Mouse (Mus musculus): ENCODE results near the gene Gpr1. TPM values are rescaled to one million over a fixed set of nuclear protein-coding genes. Genes with fewer than 3 reads are reported as not detected.
A peak's percentile ranks its signal among the peaks of the same experiment; 100 is the strongest.

The Gpr1 gene
- polyA plus RNA-seq, 1 experiment from 2014 or later = 0.33 TPM

- Histone ChIP-seq H3K9me3 (no peaks in the 10 kb centered on the region), H3K27ac (replicated peaks) (peak overlapping the region; percentile 58), H3K27me3 (peaks cover 46% of the 10 kb centered on the region), H3K4me2 (replicated peaks) (peak overlapping the region; percentile 56), H3K9ac (replicated peaks) (peak overlapping the region; percentile 36; the same call in 1 of the 2 replicates), H3K4me3 (peak overlapping the region; percentile 35), H3K36me3 (no peaks in the 10 kb centered on the region), H3K4me1 (peaks cover 10% of the 10 kb centered on the region)
- 3% methylated on average over 44 of the region's 44 CpGs for WGBS
- ATAC-seq (replicated peaks) = no peak
These were observed 34.1 kb upstream of the Gpr1 start for GRCm38 (mm10) chr1:63248360-63248851.

GRCm38 (mm10) chr1:63247831-63248359 lies 33.6 kb upstream of the Gpr1 start:
- WGBS = under 1% methylated on average over 18 of the region's 18 CpGs
- peaks cover 44% of the 10 kb centered on the region for H3K27me3 ChIP-seq

GRCm38 (mm10) chr1:63246862-63247521 lies 32.6 kb upstream of the Gpr1 start:
- ATAC-seq (replicated peaks) = peak; percentile 74
- Histone ChIP-seq H3K9me3 (no peaks in the 10 kb centered on the region), H3K4me1 (peaks cover 10% of the 10 kb centered on the region), H3K4me2 (replicated peaks) (peak overlapping the region; percentile 56), H3K9ac (replicated peaks) (no peak overlapping the region), H3K4me3 (peak overlapping the region; percentile 23), H3K36me3 (no peaks in the 10 kb centered on the region), H3K27me3 (peaks cover 42% of the 10 kb centered on the region), H3K27ac (replicated peaks) (no peak overlapping the region)
- 2% methylated on average over 16 of the region's 16 CpGs for WGBS

More at GRCm38 (mm10) chr1:63247831-63248359, 33.6 kb upstream of the Gpr1 start:
- Histone ChIP-seq H3K4me2 (replicated peaks) (peak overlapping the region; percentile 56), H3K4me3 (peak overlapping the region; percentile 35), H3K36me3 (no peaks in the 10 kb centered on the region), H3K4me1 (peaks cover 10% of the 10 kb centered on the region), H3K9me3 (no peaks in the 10 kb centered on the region), H3K9ac (replicated peaks) (peak overlapping the region; percentile 36; the same call in 1 of the 2 replicates), H3K27ac (replicated peaks) (peak overlapping the region; percentile 58)
- no peak for ATAC-seq (replicated peaks)

GRCm38 (mm10) chr1:63243854-63244253 lies 29.5 kb upstream of the Gpr1 start:
- no peaks in the 10 kb centered on the region for H3K36me3 ChIP-seq
- no peaks in the 10 kb centered on the region for H3K9me3 ChIP-seq
- H3K27ac ChIP-seq (replicated peaks) = no peak overlapping the region
- H3K4me1 ChIP-seq = peaks cover 10% of the 10 kb centered on the region
- WGBS = 40% methylated on average over 4 of the region's 4 CpGs
- ATAC-seq (replicated peaks) = no peak
- no peak overlapping the region for H3K9ac ChIP-seq (replicated peaks)
- H3K4me3 ChIP-seq = no peak overlapping the region
- H3K4me2 ChIP-seq (replicated peaks) = no peak overlapping the region
- peaks cover 10% of the 10 kb centered on the region; the same call in 1 of the 2 replicates for H3K27me3 ChIP-seq

- Histone ChIP-seq H3K4me3 (no peak overlapping the region), H3K36me3 (no peaks in the 10 kb centered on the region), H3K9ac (replicated peaks) (no peak overlapping the region), H3K9me3 (no peaks in the 10 kb centered on the region), H3K27me3 (0 out of 2 replicates have a peak, but pooled peaks cover under 1% of the 10 kb centered on the region), H3K4me2 (replicated peaks) (no peak overlapping the region), H3K27ac (replicated peaks) (no peak overlapping the region), H3K4me1 (0 out of 2 replicates have a peak, but pooled peaks cover 2% of the 10 kb centered on the region)
- no peak for ATAC-seq (replicated peaks)
- 82% methylated on average over 8 of the region's 8 CpGs for WGBS
These were observed 25.4 kb upstream of the Gpr1 start for GRCm38 (mm10) chr1:63239751-63240150.

- no peak for ATAC-seq (replicated peaks)
- Histone ChIP-seq H3K4me3 (no peak overlapping the region), H3K27me3 (no peaks in the 10 kb centered on the region), H3K27ac (replicated peaks) (no peak overlapping the region), H3K9me3 (no peaks in the 10 kb centered on the region), H3K4me2 (replicated peaks) (no peak overlapping the region), H3K36me3 (no peaks in the 10 kb centered on the region), H3K9ac (replicated peaks) (no peak overlapping the region), H3K4me1 (0 out of 2 replicates have a peak, but pooled peaks cover 2% of the 10 kb centered on the region)
- 61% methylated on average over 4 of the region's 4 CpGs for WGBS
These were observed 25.0 kb upstream of the Gpr1 start for GRCm38 (mm10) chr1:63239305-63239704.

GRCm38 (mm10) chr1:63237371-63237770 lies 23.0 kb upstream of the Gpr1 start:
- Histone ChIP-seq H3K27ac (replicated peaks) (no peak overlapping the region), H3K36me3 (no peaks in the 10 kb centered on the region), H3K27me3 (no peaks in the 10 kb centered on the region), H3K4me2 (replicated peaks) (no peak overlapping the region), H3K9me3 (no peaks in the 10 kb centered on the region), H3K9ac (replicated peaks) (no peak overlapping the region), H3K4me3 (no peak overlapping the region), H3K4me1 (0 out of 2 replicates have a peak, but pooled peaks cover 2% of the 10 kb centered on the region)
- no peak for ATAC-seq (replicated peaks)
- 3% methylated on average over 5 of the region's 5 CpGs for WGBS

GRCm38 (mm10) chr1:63227241-63227640 lies 12.9 kb upstream of the Gpr1 start:
- Histone ChIP-seq H3K27me3 (no peaks in the 10 kb centered on the region), H3K4me1 (no peaks in the 10 kb centered on the region), H3K36me3 (no peaks in the 10 kb centered on the region), H3K4me2 (replicated peaks) (no peak overlapping the region), H3K9ac (replicated peaks) (no peak overlapping the region), H3K27ac (replicated peaks) (no peak overlapping the region), H3K4me3 (no peak overlapping the region), H3K9me3 (no peaks in the 10 kb centered on the region)
- 86% methylated on average over 5 of the region's 5 CpGs for WGBS
- no peak for ATAC-seq (replicated peaks)

- no peaks in the 10 kb centered on the region for H3K36me3 ChIP-seq
- H3K9me3 ChIP-seq = no peaks in the 10 kb centered on the region
- H3K4me3 ChIP-seq = no peak overlapping the region
- no peak overlapping the region for H3K4me2 ChIP-seq (replicated peaks)
- 13% methylated on average over 7 of the region's 7 CpGs for WGBS
- H3K27me3 ChIP-seq = no peaks in the 10 kb centered on the region
- no peak overlapping the region for H3K27ac ChIP-seq (replicated peaks)
- ATAC-seq (replicated peaks) = no peak
- no peak overlapping the region for H3K9ac ChIP-seq (replicated peaks)
- H3K4me1 ChIP-seq = no peaks in the 10 kb centered on the region
These were observed 11.5 kb upstream of the Gpr1 start for GRCm38 (mm10) chr1:63225890-63226289.

GRCm38 (mm10) chr1:63225009-63225408 lies 10.7 kb upstream of the Gpr1 start:
- no peak overlapping the region for H3K27ac ChIP-seq (replicated peaks)
- no peak overlapping the region for H3K9ac ChIP-seq (replicated peaks)
- no peak overlapping the region for H3K4me2 ChIP-seq (replicated peaks)
- no peaks in the 10 kb centered on the region for H3K9me3 ChIP-seq
- H3K27me3 ChIP-seq = no peaks in the 10 kb centered on the region
- H3K36me3 ChIP-seq = no peaks in the 10 kb centered on the region
- no peak for ATAC-seq (replicated peaks)
- no peak overlapping the region for H3K4me3 ChIP-seq
- H3K4me1 ChIP-seq = no peaks in the 10 kb centered on the region
- WGBS = 93% methylated on average over 4 of the region's 4 CpGs

- Histone ChIP-seq H3K36me3 (no peaks in the 10 kb centered on the region), H3K27me3 (no peaks in the 10 kb centered on the region), H3K27ac (replicated peaks) (no peak overlapping the region), H3K4me1 (peaks cover 2% of the 10 kb centered on the region; the same call in 1 of the 2 replicates), H3K4me2 (replicated peaks) (no peak overlapping the region), H3K4me3 (no peak overlapping the region), H3K9ac (replicated peaks) (no peak overlapping the region), H3K9me3 (no peaks in the 10 kb centered on the region)
- 94% methylated on average over 4 of the region's 4 CpGs for WGBS
- ATAC-seq (replicated peaks) = no peak
These were observed 4.9 kb upstream of the Gpr1 start for GRCm38 (mm10) chr1:63219277-63219676.

GRCm38 (mm10) chr1:63214631-63215030 lies 288 bp upstream of the Gpr1 start:
- WGBS = 53% methylated on average over 7 of the region's 7 CpGs
- H3K9ac ChIP-seq (replicated peaks) = no peak overlapping the region
- ATAC-seq (replicated peaks) = 0 out of 2 replicates have a peak, but pooled peaks have one; percentile 26
- peaks cover 12% of the 10 kb centered on the region for H3K4me1 ChIP-seq
- no peak overlapping the region for H3K4me2 ChIP-seq (replicated peaks)
- H3K27me3 ChIP-seq = no peaks in the 10 kb centered on the region
- no peak overlapping the region for H3K27ac ChIP-seq (replicated peaks)
- no peaks in the 10 kb centered on the region for H3K9me3 ChIP-seq
- no peak overlapping the region for H3K4me3 ChIP-seq
- no peaks in the 10 kb centered on the region for H3K36me3 ChIP-seq
